Mouse (Mus musculus) adrenal gland, postnatal 25 days (tissue): ENCODE data around the gene Caln1. TPM values are rescaled to one million over a fixed set of nuclear protein-coding genes. Genes with fewer than 3 reads are reported as not detected.

Experiments used
- DNase-seq: peaks from one replicate; pipeline ENCODE4 v3.0.0; 2021; ENCODE audit warnings: mixed read lengths
- total RNA-seq: library from RNA; stranded (reverse); gene quantifications from 2 replicates; pipeline ENCODE4 v1.2.3, GENCODE M21; 2021

Gene Caln1
- total RNA-seq, 1 experiment from 2014 or later = 56.7 TPM

DNA sequence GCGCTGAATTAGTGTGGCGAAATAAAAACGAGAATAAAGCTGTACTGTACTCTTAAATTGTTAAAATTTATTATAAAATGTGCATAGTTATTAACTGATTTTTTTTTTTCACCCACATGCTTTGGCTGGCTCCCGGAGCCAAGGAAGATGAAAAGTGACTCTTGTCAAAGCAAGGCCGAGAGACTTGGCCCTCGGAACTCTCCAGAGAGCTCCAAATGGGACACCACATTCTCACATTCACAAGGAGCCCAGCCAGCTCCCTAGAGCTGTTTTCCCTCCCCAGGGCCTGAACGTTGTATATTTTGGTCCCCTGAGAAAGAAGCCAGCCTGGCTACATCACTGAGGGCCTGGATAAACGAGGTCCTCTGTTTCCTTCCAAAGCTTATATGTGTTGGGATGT, 25.1 kb downstream of the Caln1 start:
- DNase-seq = peak; percentile 37

DNA sequence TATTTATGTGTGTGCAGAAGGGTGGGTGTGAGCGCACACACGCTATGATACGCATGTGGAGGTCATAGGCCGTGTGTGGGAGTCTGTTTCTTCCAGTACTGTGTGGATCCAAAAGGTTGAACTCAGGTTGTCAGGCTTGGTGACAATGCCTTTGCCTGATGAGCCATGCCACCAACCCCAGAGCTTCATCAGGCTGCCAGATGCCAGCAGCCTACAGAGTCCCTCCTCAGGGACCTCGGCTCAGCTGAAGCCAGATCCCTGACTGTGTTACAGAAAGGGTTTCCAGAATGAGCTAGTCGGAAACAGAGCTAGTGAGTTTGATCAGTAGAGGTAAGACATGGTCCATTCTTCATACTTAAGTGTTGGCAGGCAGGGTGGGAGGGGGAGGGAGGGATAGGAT, 25.9 kb downstream of the Caln1 start:
- no peak for DNase-seq

DNA sequence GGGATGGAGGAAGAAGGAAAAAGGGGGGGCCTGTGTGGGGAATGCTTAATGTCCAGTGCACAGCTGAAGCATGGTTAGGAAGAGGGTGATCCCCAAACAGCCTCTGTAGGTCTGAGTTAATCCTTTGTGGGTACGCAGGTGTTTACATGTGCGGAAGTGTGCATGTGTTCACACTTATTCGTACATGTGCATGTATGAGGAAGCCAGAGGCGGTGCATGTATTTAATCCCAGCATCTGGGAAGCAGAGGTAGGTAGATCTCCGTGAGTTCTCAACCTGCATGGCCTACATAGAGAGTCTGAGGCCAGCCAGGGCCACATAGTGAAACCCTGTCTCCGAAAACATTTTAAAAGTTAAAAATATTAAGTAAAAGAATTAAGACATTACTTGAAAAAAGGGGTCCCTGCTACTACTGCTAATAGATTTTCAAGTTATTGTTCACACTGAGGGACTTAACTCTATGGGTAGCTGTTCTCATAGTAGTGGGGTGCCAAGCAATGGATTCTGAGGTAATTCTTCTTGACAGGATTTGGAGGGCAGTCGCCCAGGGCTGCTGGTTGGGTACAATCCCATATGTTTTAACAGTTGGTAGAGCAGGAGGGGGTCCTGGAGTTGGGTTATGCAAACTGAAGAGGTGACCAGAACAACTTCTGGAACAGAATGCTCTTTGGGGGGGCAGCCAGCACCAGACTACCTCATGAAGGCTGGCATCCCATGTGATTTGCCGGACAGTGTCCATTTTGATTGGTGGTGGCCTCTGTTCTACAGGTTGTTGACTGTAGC, 31.1 kb downstream of the Caln1 start:
- no peak for DNase-seq

DNA sequence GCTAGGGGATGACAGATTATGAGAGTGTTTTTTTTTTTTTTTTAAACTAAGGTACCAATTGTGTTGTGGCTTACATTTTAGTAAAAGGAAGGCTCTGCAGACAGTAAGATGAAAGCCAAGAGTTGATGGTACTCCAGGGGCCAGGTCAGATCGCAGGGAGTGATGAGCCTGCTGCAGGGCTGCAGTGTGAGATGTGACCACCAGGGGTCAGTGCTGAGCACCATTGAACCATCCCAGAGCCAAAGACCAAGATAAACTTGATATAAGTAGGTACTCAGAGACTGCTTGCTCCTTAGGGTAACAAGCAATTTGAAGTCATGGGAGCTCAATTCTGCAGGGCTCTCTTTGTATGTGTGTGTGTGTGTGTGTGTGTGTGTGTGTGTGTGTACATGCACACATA, 35.9 kb downstream of the Caln1 start:
- DNase-seq = peak; percentile 60

DNA sequence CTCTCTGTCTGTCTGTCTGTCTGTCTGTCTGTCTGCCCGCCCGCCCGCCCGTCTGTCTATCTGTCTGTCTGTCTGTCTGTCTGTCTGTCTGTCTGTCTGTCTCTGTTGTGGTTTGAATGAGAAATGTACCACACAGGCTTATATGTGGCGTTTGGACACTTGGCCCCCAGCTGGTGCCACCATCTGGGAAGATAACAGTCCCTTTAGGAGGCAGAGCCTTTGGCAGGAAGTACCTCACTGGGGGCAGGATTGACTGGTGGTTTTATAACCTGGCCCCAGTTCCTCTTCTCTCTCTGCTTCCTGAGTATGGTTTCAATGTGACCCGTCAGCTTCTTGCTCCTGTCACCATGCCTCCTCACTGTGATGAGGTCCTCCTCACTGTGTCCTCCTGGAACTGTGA, 40.5 kb downstream of the Caln1 start:
- DNase-seq = no peak

DNA sequence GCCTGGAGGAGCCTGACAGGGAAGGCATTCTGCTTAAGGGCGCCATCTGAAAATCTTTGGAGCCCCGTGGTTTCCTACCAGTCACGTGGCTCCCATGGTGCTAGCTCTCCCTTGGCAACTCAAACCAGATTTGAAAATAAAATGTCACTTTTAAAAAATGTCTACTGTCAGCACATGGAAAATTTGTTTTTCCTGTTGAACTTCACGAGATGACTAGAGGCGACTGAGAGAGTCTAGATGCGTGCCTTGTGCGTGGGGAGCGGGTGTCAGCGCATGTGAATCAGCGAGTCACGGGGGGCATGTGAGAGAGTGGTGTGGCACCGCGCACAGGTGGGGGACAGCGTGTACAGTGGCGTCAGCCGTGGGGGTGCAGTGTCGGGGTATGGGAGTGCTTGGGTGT, 42.3 kb downstream of the Caln1 start:
- DNase-seq = no peak

DNA sequence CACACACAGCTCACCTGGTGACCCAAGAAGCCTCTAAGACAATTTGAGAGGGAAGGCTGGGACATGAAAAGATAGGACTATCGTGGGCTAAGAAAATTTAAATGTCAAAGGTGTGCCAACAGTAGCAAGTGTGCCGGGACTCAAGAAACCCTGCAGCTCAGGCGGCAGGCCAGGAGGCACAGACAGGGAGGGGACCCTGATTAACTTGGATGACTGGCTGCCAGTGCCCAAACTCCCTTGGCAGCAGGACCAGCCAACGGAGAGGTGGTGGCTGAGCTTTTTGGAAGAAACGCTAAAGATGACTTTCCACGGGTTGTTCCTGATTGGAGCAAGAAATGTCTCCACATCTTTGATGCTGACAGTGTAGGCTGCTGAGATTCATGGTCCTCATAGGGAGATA, 78.2 kb downstream of the Caln1 start:
- no peak for DNase-seq

DNA sequence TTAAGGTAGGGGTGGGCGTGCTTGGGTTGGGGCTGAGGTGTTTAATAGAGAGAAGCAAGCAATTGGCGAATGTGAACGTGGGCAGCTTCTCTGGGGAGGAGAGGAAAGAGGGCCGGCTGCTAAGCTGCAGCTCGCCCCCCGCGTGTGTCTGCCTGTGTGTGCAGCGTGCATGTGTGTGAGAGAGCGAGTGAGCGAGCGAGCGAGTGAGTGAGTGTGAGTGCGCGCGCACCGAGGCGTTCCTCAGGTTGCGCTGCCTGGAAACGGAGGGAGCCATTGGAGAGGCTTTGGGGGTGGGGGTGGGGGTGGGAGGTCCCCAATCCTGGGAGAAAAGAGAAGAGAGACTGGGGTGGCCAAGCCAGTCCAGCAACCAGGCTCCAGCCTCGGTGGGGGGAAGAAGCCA, 79.2 kb downstream of the Caln1 start:
- peak; percentile 34 for DNase-seq

DNA sequence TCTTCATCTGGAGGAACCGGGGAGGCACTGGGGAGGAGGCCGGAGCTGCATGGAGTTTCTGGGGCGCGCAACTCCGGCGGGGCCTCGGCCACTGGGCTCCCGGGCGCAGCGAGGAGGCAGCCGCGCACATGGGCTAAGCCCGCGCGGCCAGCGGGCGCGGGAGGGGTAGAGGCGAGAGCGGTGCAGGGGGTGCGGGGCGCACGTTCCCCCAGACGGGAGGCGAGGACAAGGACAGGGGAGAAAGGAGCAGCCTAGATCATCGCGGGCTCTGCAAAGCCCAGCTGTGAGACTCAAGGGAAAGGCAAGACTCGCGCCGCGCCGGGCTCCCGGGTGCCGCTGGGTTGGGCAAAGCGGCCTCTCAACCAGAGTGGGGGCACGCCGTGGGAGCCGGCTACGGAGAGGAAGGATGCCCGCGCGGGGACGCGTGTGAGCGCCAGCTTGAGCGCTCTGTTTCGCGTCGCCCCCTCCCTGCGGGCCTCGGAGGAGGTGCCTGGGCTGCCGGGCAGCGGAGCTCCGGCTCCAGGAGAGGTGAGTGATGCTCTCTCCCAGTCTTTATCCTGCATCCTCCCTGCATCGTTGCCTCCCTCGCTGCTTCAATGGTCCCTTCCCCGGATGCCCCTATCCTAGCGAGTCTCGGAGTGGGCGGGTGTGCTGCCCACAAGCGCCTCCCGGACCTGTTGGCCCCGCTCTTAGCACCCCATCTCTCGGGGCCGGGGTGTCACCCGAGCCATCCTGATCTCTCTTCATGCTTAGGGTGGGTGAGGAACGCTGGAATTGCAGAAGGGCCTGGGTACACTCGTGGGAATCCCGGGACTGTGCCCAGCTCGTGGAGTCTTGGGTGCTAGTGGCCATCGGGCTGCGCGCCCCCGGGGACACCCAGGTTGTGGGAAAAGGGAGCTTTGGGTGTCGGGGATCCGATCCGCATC, 79.9 kb downstream of the Caln1 start:
- peak; percentile 54 for DNase-seq

DNA sequence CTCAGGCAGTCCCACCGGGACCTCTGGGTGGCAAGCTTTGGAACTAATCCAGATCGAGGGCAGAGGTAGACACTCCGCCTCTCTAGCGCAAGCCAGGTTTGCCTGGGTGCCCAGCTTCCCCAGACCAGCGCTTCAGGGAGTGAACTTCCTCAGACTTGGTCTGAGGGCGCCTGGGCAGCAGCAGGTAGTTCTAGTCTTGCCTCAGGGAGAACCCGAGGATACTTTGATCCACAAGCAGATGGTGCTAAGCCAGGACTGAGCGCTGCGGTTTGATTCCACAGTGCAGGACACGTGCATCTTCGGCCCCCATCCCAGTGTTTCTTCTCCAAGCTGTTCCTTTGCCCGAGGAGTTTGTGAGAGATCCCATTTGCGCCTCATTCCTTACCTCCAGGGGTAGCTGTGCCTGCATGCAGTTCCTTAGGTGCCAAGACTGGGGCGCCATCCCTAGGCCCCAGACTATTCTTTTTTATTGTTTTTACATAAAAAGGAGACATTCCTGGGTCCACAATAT, 80.8 kb downstream of the Caln1 start:
- no peak for DNase-seq

DNA sequence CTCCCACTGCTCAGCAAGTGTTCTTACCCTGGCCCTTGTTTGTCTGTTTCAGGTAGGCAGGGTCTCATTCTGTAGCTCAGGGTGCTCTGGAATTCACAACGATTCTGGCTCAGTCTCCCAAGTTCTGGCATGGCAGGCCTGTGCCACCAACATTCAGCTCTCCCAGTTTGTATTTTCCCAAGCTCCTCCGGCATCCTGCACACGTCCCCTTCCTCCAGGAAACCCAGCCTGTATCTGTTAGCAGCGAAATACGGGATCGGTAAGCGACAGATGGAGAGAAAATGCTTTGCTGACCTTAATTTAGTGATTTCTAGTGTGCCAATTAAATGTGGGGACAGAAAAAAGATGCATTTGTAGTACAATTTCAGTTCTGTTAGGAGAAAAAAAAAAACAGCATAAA, 88.8 kb downstream of the Caln1 start:
- DNase-seq = no peak

DNA sequence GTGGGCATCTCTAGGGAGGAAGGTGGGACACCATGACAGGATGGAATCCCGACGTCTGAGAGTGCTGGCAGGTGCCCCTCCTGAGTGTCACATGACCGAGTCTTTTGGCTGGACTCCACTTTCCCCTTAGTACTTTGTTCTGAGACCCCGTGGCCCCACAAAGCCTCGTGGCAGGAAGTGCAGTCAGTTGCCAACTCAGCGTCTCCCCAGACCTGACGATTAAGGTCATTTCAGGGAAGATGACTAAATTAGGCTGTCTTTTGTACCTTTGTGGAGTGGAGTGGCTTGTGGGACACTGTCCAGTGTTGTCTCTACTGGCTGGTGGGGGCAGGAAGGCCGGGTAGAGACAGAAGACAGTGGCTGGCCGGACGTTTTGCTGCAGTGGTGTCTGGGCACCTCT, 103.0 kb downstream of the Caln1 start:
- peak; percentile 10 for DNase-seq

DNA sequence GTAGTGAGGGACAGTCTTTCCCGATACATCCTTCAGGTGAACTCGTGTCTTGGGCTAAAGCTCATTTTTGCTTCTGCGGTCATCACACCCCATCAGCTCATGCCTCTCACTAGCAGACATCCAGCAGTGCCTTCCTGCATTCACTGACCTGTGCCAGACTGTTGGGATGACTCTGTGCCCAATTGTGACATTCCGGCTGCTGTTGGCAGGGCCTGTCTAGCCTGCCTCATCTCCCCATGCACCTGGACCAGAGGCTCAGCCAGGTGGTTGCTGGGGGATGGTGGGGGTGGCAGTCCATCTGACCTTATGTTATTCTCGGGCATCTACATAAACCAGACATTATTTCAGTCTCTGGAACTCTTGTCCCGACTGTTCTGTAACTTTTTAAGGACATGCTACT, 105.6 kb downstream of the Caln1 start:
- no peak for DNase-seq

DNA sequence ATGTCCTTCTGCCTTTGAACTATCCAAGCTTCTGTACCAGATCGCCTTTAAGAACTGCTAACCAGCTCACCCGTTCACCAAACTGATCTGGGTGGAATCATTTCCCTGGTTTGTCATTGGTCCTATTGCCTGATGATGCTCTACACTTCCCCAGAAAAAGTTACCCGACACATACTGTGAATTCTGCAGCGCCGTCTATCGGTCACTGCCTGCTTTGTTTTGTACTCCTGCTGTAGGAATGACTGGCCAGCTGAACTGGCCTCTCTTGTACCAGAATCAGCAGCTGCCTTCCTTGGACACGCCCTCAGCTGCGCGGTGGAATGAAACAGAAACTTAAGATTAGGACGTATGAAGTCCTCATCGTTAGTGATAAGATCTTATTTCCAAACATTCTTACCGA, 107.5 kb downstream of the Caln1 start:
- peak; percentile 35 for DNase-seq

DNA sequence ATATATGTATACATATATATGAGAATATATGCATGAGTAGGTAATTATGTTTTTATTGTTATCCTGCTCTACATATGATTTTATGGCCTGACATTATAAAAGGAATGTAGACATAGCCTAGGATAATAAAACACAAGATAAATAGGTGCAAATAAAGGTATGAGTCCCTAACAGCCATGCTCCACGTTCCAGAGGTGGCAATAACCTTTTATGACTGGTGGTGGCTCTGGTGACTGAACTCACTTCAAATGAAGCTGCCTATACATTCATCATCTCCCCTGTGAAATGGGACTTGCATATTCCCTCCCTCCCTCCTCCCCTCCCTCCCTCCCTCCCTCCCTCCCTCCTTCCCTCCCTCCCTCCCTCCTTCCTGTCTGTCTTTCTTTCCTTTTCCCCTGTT, 111.0 kb downstream of the Caln1 start:
- DNase-seq = no peak

DNA sequence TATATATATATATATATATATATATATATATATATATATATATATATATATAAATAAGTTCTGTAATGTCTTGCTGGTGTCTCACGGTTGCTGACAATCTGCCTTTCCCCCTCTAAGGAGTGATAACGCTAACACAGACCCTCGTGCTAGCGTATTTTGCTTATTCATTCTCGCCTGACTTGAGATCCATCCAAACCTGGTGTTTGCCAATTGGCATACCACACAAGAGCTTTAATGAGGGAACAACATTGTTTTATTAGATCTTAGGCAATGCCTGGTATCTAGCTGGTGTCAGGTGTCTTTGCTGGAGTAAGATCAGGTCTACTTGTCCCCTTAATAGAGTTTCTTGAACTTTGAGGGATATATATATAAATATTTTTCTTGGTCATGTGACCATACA, 122.2 kb downstream of the Caln1 start:
- DNase-seq = no peak

DNA sequence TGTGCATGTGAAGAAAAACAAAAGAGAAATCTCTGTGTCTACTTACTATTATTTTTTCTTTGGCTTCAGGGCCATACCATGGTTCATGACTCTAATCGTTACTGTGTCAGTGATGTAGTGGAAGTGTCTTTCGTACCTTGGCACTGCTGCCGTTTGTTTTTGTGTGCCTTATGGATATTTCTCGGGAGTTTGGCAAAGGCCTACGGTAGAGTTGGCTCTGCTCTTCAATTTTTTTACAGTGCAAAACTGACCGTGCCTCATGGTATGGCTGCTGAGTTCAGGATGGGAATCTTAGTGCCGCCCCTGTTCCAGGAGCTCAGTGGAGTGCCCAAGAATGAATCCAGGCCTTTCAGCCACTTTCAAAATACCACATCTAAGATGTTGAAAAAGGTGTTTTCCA, 123.0 kb downstream of the Caln1 start:
- DNase-seq = no peak

DNA sequence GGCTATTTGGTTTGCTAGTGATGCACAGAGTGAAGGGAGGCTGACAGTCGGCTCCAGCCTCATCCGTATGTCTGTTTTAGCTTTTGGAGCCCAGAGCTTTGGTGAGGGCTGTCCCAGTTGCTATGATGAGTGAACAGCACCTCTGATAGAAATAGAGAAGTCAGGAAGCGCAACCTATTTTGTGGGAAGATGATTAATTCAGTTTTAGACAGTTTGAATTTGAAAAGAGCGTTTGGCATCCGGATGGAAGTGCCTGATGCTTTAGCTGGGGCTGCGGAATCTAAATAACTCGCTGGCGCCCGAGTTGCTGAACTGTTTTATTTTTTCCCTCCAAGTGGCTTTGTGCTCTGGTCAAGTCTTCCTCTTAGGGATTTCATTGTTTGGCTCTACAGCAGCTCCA, 133.3 kb downstream of the Caln1 start:
- no peak for DNase-seq

DNA sequence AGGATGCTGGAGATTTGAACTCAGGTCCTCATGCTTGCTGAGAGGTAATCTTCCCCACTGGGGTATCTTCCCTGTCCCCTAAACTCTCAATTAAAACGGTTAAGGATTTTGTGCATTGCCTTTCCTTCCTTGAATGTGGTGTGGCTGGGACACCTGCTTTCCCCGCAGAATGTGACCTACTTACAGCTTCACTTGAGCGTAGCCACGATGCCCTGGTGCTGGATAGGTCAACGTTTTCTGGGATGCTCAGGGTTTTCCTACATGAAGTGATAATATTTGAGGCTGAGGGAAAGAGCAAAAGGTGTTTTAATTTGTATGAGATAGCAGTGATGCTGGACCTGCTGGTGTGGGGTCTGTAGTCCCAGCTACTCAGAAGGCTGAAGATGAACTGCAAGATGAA, 135.6 kb downstream of the Caln1 start:
- DNase-seq = no peak

DNA sequence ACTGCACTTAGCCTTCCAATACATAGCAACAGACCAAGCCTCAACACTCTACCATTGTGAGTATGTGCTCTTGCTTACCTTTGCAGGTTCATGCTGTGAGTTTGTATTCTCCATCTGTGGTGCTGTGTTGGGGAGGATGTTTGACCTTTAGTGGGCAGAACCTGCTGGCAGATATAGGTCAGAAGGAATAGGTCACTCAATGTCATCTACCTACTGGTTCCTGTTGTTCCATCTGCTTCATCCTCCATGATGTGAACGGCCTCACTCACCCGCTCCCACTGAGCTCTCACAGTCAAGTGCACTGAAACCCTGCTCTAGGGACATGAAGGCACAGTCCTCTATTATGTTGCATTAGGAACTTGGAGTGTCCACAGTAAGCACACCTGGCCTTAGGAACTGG, 141.3 kb downstream of the Caln1 start:
- no peak for DNase-seq

DNA sequence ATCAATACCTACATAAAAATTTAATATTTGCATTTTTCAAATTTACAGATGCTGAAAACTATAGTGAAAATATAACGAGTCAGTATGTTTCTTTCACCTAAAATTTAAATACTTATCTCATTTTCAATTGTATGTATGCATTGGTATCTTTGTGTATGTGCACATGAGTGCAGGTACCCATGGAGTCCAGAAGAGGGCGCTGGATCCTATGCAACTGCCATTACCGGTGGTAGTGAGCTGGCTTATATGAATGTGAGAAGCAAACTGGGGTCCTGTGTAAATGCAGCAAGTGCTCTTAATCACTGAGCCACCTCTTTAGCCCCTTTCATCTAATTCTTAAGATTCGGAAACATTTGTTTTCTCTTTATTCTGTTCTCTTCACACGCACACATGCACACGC, 146.1 kb downstream of the Caln1 start:
- DNase-seq = no peak

DNA sequence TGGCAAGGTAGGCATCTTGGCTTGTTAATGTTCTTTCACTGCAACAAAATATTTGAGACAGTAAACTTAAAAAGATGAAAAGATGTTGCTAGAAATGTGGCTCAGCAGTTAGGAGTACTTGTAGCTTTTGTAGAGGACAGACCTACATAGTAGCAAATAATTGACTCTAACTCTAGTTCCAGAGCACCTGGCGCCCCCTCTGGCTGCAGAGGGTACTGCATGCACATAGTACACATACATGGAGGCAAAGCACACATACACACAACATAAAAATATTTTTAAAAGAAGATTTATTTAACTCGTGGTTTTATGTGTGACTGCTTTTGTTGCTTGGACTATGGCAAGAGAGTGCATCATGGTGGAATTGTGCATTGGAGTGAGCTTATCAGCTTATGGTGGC, 151.3 kb downstream of the Caln1 start:
- no peak for DNase-seq

DNA sequence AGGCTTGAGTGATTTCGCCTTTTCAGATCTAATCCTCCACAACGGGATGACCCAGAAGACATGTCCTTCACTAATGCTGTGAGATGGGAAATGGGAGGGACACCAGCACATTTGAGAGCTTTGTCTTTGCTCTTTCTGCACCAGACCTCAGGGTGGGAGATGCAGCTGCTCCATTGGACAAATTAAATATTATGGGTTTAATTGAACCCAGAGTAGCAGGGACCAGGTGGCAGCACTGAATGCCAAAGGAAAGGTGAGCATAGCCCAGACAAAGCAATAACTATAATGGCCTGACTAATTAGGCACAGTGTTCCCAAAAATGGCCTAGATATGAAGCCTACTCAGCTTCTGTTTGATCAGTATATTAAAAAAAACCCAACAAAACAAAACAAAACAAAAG, 158.2 kb downstream of the Caln1 start:
- no peak for DNase-seq

DNA sequence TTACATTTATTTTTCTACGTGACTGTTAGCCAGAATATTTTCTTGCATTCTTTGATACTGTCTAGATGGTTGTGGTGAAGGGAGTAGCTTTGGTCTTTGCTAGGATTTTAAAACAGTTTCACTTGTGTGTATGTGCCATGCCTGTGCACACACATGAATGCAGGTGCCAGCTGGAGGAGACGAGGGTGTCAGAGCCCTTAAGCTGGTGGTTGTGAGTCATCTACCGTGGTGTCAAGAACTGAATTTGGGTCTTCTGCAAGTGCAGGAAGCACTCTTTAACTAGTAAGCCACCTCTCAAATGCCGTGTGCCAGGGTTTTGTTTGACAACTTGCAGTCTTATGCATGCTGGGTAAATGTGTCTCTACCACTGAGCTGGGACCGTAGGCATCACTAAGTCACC, 178.2 kb downstream of the Caln1 start:
- DNase-seq = no peak
